Mouse (Mus musculus) neural tube, embryonic 15.5 days (tissue): Measurements from ENCODE around the gene Cmtm7. TPM values are rescaled to one million over a fixed set of nuclear protein-coding genes. Genes with fewer than 3 reads are reported as not detected.

Experiments
- ATAC-seq: fragments of 200-750 bp; cut with Nextera tagmentation; 2 replicates; pipeline ENCODE4 v1.8.0; 2017; ENCODE audit warnings: mild to moderate bottlenecking, moderate TSS enrichment, moderate library complexity; ENCODE audit not compliant: low FRiP score
- H3K27ac ChIP-seq: fragments of 300-500 bp; sonication (generic); replicated peaks from 2 replicates; pipeline ENCODE4 v1.5.1; 2015; ENCODE audit warnings: mild to moderate bottlenecking, inconsistent platforms
- H3K27me3 ChIP-seq: fragments of 300-500 bp; sonication (generic); replicated peaks from 2 replicates; pipeline ENCODE4 v1.6.1; 2015; ENCODE audit warnings: inconsistent platforms
- H3K36me3 ChIP-seq: fragments of 300-500 bp; sonication (generic); 2 replicates; pipeline ENCODE4 v1.6.1; 2015; ENCODE audit warnings: inconsistent platforms
- H3K4me1 ChIP-seq: fragments of 300-500 bp; sonication (generic); 2 replicates; pipeline ENCODE4 v1.6.1; 2015; ENCODE audit warnings: inconsistent platforms
- H3K4me2 ChIP-seq: fragments of 300-500 bp; sonication (generic); 2 replicates; pipeline ENCODE4 v1.6.1; 2015; ENCODE audit warnings: inconsistent platforms, mild to moderate bottlenecking, moderate library complexity
- H3K4me3 ChIP-seq: fragments of 300-500 bp; sonication (generic); replicated peaks from 2 replicates; pipeline ENCODE4 v1.5.1; 2015; ENCODE audit warnings: mild to moderate bottlenecking, inconsistent platforms
- H3K9ac ChIP-seq: fragments of 300-500 bp; sonication (generic); replicated peaks from 2 replicates; pipeline ENCODE4 v1.6.1; 2015; ENCODE audit warnings: mild to moderate bottlenecking, inconsistent platforms
- H3K9me3 ChIP-seq: fragments of 300-500 bp; sonication (generic); replicated peaks from 2 replicates; pipeline ENCODE4 v1.6.1; 2016; ENCODE audit warnings: inconsistent platforms
- WGBS: fragments of 180-500 bp; shearing (Covaris S2); methylation state at CpG from one replicate; pipeline ENCODE4 v1.1.7; 2015; ENCODE audit warnings: mixed read lengths; 5-methylcytosine and 5-hydroxymethylcytosine counted together
- polyA plus RNA-seq: library from polyadenylated mRNA; unstranded; fragments of >200 nt; fragmentation: Nextera tagmentation; extraction: Ambion mirVana; gene quantifications from 2 replicates; pipeline ENCODE4 v1.2.1, GENCODE M21; 2015

The Cmtm7 gene
- 13.0 and 71.4 TPM in 2 replicates for polyA plus RNA-seq

DNA sequence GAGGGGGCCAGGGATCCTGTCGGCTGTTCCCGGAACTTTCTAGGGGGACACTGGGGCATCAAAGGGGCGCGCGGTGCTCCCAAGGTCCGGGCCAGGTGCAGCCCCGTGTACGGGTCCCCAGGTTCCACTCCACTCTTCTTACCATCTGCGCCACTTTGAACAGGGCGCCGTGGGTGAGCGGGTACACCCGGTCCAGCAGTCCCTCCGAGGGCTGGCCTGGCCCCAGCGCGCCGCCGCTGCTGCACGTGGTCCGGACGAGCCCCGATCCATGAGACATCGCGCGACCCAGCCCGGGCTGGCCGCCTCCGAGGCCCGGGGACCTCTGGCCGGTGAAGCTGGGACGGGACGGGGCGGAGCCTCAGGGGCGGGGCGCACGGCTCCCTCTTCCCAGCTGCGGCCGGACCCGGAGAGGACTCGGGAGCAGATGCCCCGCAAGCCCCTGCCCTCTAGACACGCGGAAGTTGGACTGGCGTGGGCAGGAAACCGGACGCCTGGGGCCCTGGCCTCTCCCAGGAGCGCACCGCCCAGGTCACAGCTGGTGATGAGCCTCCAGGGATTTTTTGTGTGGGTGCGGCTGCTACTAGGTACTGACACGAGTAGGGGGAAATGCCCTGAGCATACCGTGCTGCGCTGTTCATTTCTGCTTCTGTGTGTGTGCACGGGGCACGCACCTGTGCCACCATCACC, at the start of gene Cmtm7:
TSS of gene Cmtm7 (minus strand) at position 331 of the 687 bp plus-strand sequence.
- no peaks in the 10 kb centered on the region for H3K36me3 ChIP-seq
- WGBS, result under 1% methylated on average over 51 of the region's 54 CpGs
- H3K4me1 ChIP-seq, result peaks cover 28% of the 10 kb centered on the region
- peak within 1 kb of the TSS; percentile 43; the same call in 1 of the 2 replicates for H3K27ac ChIP-seq
- ATAC-seq, result peak; percentile 65
- no peaks in the 10 kb centered on the region for H3K9me3 ChIP-seq
- H3K27me3 ChIP-seq, result 0 out of 2 replicates have a peak, but pooled peaks cover 5% of the 10 kb centered on the region
- H3K4me2 ChIP-seq, result peak within 1 kb of the TSS; percentile 96
- peak within 1 kb of the TSS; percentile 45 for H3K4me3 ChIP-seq
- peak within 1 kb of the TSS; percentile 42 for H3K9ac ChIP-seq

DNA sequence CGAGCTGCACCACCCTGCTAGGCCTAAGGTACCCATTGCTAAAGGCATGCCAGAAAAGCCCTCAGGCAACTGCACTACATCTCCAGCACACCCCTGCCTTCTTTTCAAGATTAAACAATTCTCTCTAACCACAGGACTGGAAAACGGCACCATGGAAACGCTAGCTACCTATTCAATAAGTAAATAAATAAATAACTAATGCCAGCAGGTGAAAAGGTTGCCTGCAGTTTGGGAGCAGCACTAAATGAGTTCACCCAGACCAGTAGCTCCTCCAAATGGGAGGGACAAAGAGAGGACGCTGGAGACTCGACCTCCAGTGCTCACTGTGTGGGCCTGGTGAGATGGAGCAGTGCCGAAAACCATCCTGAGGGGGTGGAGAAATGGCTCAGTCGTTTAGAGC, 48.7 kb upstream of the Cmtm7 start:
- Histone ChIP-seq H3K27me3 (0 out of 2 replicates have a peak, but pooled peaks cover 3% of the 10 kb centered on the region), H3K4me3 (no peak overlapping the region), H3K27ac (no peak overlapping the region), H3K4me1 (peaks cover 7% of the 10 kb centered on the region; the same call in 1 of the 2 replicates), H3K9me3 (no peaks in the 10 kb centered on the region), H3K4me2 (no peak overlapping the region), H3K36me3 (no peaks in the 10 kb centered on the region), H3K9ac (no peak overlapping the region)
- 15% methylated on average over 7 of the region's 7 CpGs for WGBS
- ATAC-seq, result no peak

DNA sequence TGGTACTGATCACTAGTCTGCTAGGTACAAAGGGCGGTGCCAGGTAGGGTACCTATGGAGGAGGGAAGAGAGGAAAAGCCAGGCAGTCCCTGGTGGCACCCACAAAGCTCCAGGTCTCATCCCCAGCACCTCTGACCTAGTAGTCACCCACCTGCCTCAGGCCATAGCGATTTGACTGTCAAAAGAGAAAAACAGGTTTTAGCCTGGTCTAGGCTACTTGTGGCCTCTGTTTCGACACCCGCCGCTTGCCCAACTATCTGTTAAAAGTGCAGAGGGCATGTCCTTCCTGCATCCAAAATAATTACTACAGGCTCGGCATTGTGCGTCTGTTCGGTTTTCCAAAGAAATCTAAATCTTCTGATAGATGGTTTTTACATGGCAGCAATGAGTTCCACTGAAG, 48.0 kb upstream of the Cmtm7 start:
- Histone ChIP-seq H3K36me3 (no peaks in the 10 kb centered on the region), H3K27me3 (0 out of 2 replicates have a peak, but pooled peaks cover 3% of the 10 kb centered on the region), H3K9me3 (no peaks in the 10 kb centered on the region), H3K9ac (no peak overlapping the region), H3K4me3 (no peak overlapping the region), H3K27ac (no peak overlapping the region), H3K4me1 (peaks cover 7% of the 10 kb centered on the region; the same call in 1 of the 2 replicates), H3K4me2 (no peak overlapping the region)
- ATAC-seq, result no peak
- 91% methylated on average over 8 of the region's 8 CpGs for WGBS

DNA sequence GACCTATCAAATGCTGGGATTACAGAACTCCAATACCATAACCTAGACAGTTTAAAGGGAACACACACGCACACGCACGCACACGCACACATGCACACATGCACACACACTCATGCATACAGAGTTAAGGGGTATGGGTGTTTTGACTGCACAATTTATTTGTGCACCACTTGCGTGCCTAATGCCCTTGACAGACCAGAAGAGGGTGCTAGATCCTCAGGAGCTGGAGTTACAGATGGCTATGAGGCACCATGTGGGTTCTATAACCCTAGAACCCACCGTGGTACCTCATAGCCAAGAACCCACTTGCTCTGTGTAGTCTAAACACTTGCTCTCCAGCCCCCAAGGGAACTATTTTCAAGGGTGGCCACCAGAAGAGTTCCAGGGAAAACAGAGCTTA, 46.7 kb upstream of the Cmtm7 start:
- H3K36me3 ChIP-seq, result no peaks in the 10 kb centered on the region
- H3K4me1 ChIP-seq, result peaks cover 7% of the 10 kb centered on the region; the same call in 1 of the 2 replicates
- no peak overlapping the region for H3K4me2 ChIP-seq
- ATAC-seq, result no peak
- no peak overlapping the region for H3K27ac ChIP-seq
- no peak overlapping the region for H3K9ac ChIP-seq
- 97% methylated on average over 6 of the region's 6 CpGs for WGBS
- H3K27me3 ChIP-seq, result no peaks in the 10 kb centered on the region
- H3K4me3 ChIP-seq, result no peak overlapping the region
- no peaks in the 10 kb centered on the region for H3K9me3 ChIP-seq

DNA sequence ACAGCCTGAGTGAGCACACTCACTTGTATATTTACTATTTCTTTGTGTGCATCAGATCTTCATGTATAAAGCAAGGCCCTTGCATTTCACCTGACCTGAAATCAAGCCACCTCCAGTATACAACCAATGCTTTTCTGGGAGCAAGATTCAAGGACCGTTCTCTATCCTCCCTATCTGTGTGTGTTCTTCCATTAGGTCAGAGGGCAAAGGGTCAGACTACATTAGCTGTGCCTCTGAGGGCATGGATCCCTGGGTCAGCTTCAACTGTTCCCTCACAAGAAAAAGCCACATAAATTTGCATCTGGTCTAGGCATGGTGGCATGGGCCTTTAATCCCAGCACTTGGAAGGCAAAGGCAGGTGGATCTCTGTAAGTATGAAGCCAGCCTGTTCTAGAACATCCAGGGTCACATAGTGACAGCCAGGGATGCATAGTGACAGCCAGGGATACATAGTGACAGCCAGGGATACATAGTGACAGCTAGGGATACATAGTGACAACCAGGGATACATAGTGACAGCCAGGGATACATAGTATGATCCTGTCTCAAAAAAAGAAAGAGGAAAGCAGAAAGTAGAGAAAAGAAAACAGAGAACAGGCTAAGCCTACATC, 45.7 kb upstream of the Cmtm7 start:
- no peaks in the 10 kb centered on the region for H3K36me3 ChIP-seq
- H3K4me2 ChIP-seq, result no peak overlapping the region
- no peak for ATAC-seq
- H3K9me3 ChIP-seq, result no peaks in the 10 kb centered on the region
- no peak overlapping the region for H3K9ac ChIP-seq
- 64% methylated on average over 1 of the region's 1 CpGs for WGBS
- no peak overlapping the region for H3K27ac ChIP-seq
- no peak overlapping the region for H3K4me3 ChIP-seq
- H3K4me1 ChIP-seq, result peaks cover 7% of the 10 kb centered on the region; the same call in 1 of the 2 replicates
- no peaks in the 10 kb centered on the region for H3K27me3 ChIP-seq

DNA sequence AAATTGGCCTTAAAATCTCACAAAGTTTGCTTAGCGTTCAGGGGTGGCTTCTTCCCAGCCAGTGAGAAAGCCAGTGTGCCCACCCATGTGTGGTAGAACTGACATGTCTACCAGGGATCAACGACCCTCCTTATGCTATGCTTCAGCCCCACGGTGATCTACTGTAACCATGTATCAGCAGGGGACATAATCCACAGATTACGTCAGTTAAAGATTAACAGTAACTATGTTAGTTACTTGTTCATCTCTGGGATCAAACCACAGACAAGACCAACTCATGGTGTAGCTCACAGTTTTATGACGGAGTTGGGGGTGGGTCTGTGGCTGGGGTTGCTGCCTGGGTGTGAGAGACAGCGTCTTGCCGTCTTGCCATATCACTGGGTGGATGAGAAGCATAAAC, 42.5 kb upstream of the Cmtm7 start:
- Histone ChIP-seq H3K4me3 (no peak overlapping the region), H3K27ac (no peak overlapping the region), H3K9me3 (no peaks in the 10 kb centered on the region), H3K36me3 (no peaks in the 10 kb centered on the region), H3K9ac (no peak overlapping the region), H3K4me2 (no peak overlapping the region), H3K4me1 (no peaks in the 10 kb centered on the region), H3K27me3 (no peaks in the 10 kb centered on the region)
- 95% methylated on average over 7 of the region's 7 CpGs for WGBS
- ATAC-seq, result no peak

DNA sequence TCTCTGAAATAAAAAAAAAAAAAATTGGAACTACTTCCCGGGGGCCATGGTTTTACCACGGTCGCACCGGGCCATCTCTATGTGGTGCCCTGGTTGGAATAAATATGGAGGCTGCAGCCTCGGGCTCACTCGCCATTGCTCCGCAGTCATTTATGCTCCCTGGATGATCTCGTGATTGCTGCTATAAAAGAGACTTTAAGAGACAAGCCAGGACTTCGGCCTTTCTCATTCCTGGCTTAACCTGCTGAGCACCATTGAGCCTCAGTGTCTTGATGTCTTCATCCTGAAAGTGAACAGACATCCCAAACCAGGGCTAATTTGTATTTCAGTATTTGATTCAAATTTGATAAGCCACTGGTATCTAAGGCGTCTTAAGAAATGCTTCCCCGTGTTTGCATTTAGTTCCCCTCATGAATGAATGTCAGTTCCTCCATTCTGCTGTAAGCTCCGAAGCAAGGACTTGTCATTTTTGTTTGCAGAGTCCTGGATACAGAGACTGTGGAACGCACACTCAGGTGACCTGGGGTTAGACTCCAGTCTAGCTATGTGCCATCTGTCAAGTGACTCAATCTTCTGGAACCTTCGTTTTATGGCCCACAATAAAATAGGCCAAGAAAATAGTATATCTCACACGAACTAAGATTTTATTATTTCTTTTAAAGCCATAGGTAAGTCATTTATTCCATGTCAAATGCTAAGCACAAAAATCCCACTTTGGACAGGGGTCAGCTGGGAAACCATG, 40.1 kb upstream of the Cmtm7 start:
- Histone ChIP-seq H3K36me3 (no peaks in the 10 kb centered on the region), H3K9ac (no peak overlapping the region), H3K4me1 (no peaks in the 10 kb centered on the region), H3K27me3 (no peaks in the 10 kb centered on the region), H3K4me3 (no peak overlapping the region), H3K27ac (no peak overlapping the region), H3K9me3 (no peaks in the 10 kb centered on the region), H3K4me2 (no peak overlapping the region)
- no peak for ATAC-seq
- 59% methylated on average over 15 of the region's 15 CpGs for WGBS

DNA sequence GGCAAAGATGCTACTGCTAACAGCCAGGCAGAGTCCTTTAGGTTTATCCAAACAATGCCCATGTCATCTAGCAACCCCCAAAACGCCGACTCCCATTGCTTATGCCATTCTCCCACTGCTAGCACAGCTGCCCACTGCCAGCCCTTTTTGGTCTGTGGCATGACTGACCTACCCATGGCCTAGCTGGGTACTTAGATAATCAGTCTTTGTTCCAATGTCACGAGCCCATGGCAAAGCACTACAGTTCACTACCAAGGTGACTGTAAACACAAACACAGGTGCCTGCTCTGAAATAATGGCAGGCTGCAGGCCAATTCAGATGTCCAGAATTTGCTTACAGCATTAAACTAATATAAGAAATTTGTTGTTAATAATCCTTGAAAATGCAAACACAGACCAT, 37.3 kb upstream of the Cmtm7 start:
- no peak overlapping the region for H3K4me3 ChIP-seq
- H3K9me3 ChIP-seq, result no peaks in the 10 kb centered on the region
- no peak overlapping the region for H3K4me2 ChIP-seq
- H3K9ac ChIP-seq, result no peak overlapping the region
- H3K27ac ChIP-seq, result no peak overlapping the region
- H3K27me3 ChIP-seq, result no peaks in the 10 kb centered on the region
- 87% methylated on average over 3 of the region's 3 CpGs for WGBS
- no peaks in the 10 kb centered on the region for H3K36me3 ChIP-seq
- no peak for ATAC-seq
- H3K4me1 ChIP-seq, result no peaks in the 10 kb centered on the region

DNA sequence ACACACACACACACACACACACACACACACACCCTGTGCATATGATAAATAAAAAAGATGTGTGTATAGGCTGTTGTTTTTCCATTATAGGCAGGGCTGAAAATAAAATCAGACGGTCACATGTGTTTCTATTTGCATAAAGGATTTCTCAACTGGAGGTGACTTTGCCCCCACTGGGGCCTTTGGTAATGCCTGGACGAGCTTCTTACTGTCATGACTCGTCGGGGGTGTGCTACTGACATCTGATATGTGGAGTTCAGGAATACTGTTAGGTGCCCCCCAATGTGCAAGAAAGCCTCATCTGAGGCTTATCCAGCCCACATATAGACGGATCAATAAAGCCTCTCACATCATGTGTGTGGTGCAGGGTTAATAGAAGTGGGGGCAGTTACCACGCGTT, 35.4 kb upstream of the Cmtm7 start:
- Histone ChIP-seq H3K27ac (no peak overlapping the region), H3K4me3 (no peak overlapping the region), H3K9me3 (no peaks in the 10 kb centered on the region), H3K9ac (no peak overlapping the region), H3K27me3 (no peaks in the 10 kb centered on the region), H3K36me3 (no peaks in the 10 kb centered on the region), H3K4me1 (no peaks in the 10 kb centered on the region), H3K4me2 (no peak overlapping the region)
- no peak for ATAC-seq
- WGBS, result 73% methylated on average over 7 of the region's 7 CpGs

DNA sequence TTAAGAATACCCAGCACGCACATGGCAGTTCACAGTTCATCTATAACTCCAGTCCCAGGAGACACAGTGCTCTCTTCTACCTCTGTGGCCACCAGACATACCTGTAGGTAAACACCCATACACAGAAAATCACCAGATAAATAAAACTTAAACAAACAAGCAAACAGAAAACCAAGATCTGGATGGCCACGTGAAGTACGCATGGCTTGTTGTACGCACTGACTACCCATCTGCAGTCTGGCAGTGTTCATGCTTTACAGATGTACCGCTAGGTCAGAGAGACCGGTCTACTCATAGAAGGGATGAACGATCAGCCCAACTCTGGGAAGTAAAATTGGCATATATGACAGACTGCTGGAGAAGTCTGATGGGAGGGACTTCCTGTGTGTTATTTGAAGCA, 34.5 kb upstream of the Cmtm7 start:
- Histone ChIP-seq H3K27ac (no peak overlapping the region), H3K27me3 (no peaks in the 10 kb centered on the region), H3K9me3 (no peaks in the 10 kb centered on the region)

DNA sequence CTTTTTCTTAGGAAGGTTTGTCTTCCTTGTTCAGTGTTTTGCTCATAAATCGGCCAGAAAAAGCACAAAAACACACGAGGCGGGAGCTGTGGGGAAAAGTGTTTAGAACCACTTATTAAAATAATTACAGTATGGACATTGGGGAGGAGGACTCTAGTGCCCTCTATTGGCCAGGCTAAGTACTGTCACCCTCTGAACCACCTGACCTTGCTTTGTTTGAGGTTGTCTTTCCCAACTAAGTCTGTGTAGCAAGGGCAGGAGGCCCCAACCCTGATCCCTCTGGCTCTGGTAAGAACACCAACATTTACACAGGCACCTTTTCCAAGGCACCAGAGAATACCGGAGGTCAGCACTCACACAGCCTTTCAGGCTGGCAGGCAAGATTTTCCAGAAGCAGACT, 33.7 kb upstream of the Cmtm7 start:
- Histone ChIP-seq H3K27ac (no peak overlapping the region), H3K4me1 (no peaks in the 10 kb centered on the region), H3K4me2 (no peak overlapping the region), H3K9me3 (no peaks in the 10 kb centered on the region), H3K27me3 (no peaks in the 10 kb centered on the region), H3K36me3 (no peaks in the 10 kb centered on the region), H3K4me3 (no peak overlapping the region), H3K9ac (no peak overlapping the region)
- ATAC-seq, result no peak
- 81% methylated on average over 4 of the region's 4 CpGs for WGBS

More for the DNA sequence above, 34.5 kb upstream of the Cmtm7 start:
- WGBS, result 97% methylated on average over 7 of the region's 7 CpGs
- Histone ChIP-seq H3K4me1 (no peaks in the 10 kb centered on the region), H3K4me3 (no peak overlapping the region), H3K4me2 (no peak overlapping the region), H3K9ac (no peak overlapping the region), H3K36me3 (no peaks in the 10 kb centered on the region)
- no peak for ATAC-seq

DNA sequence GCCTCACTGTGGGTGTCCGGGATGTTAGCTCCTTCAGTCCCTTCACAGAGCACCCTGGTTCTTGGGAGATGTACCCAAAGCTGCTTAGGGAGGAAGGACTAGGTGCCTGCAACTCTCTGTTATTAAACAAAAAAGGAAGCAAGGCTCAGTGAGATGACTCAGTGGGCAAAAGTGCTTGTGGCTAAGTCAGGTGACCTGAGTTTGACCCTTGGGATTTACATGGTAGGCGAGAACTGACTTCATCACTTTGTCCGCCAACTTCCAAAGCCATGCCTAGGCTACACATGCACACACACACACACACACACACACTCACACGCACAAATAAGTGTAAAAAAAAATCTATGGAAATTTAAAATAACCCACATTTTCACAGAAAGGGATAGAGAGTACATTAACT, 30.3 kb upstream of the Cmtm7 start:
- no peaks in the 10 kb centered on the region for H3K9me3 ChIP-seq
- 93% methylated on average over 4 of the region's 4 CpGs for WGBS
- H3K9ac ChIP-seq, result no peak overlapping the region
- no peak for ATAC-seq
- no peak overlapping the region for H3K4me3 ChIP-seq
- H3K27me3 ChIP-seq, result no peaks in the 10 kb centered on the region
- H3K36me3 ChIP-seq, result no peaks in the 10 kb centered on the region
- no peak overlapping the region for H3K4me2 ChIP-seq
- no peak overlapping the region for H3K27ac ChIP-seq
- no peaks in the 10 kb centered on the region for H3K4me1 ChIP-seq
